Mouse (Mus musculus) midbrain, embryonic 16.5 days (tissue): ENCODE results near the gene Gm45837. TPM values are rescaled to one million over a fixed set of nuclear protein-coding genes. Genes with fewer than 3 reads are reported as not detected.
A peak's percentile ranks its signal among the peaks of the same experiment; 100 is the strongest.

Experiments used
- ATAC-seq: fragments of 200-750 bp; cut with Nextera tagmentation; 2 replicates; pipeline ENCODE4 v1.8.0; 2017; ENCODE audit warnings: moderate TSS enrichment
- H3K27ac ChIP-seq: fragments of 300-500 bp; sonication (generic); 2 replicates; pipeline ENCODE4 v1.5.1; 2014; ENCODE audit warnings: mild to moderate bottlenecking, low read length, mixed read lengths
- H3K27me3 ChIP-seq: fragments of 300-500 bp; sonication (generic); 2 replicates; pipeline ENCODE4 v1.6.1; 2014; ENCODE audit warnings: low read depth, low read length, mixed read lengths; ENCODE audit not compliant: control insufficient read depth, insufficient read depth
- H3K36me3 ChIP-seq: fragments of 300-500 bp; sonication (generic); 2 replicates; pipeline ENCODE4 v1.6.1; 2014; ENCODE audit warnings: mild to moderate bottlenecking, low read length, moderate library complexity, mixed read lengths; ENCODE audit not compliant: control insufficient read depth, insufficient read depth
- H3K4me1 ChIP-seq: fragments of 300-500 bp; sonication (generic); 2 replicates; pipeline ENCODE4 v1.6.1; 2014; ENCODE audit warnings: mild to moderate bottlenecking, low read length, mixed read lengths; ENCODE audit not compliant: control insufficient read depth, insufficient read depth
- H3K4me2 ChIP-seq: fragments of 300-500 bp; sonication (generic); 2 replicates; pipeline ENCODE4 v1.6.1; 2014; ENCODE audit warnings: mild to moderate bottlenecking, low read length, mixed read lengths
- H3K4me3 ChIP-seq: fragments of 300-500 bp; sonication (generic); 2 replicates; pipeline ENCODE4 v1.5.1; 2014; ENCODE audit warnings: low read depth, mild to moderate bottlenecking, low read length, moderate library complexity, mixed read lengths
- H3K9ac ChIP-seq: fragments of 300-500 bp; sonication (generic); 2 replicates; pipeline ENCODE4 v1.6.1; 2014; ENCODE audit warnings: low read depth, low read length, mixed read lengths
- H3K9me3 ChIP-seq: fragments of 300-500 bp; sonication (generic); replicated peaks from 2 replicates; pipeline ENCODE4 v1.6.1; 2014; ENCODE audit warnings: mild to moderate bottlenecking, low read length, mixed read lengths; ENCODE audit not compliant: control insufficient read depth, poor library complexity, severe bottlenecking
- WGBS: fragments of 180-500 bp; shearing (Covaris S2); extraction: QIAGEN DNeasy Blood & Tissue Kit; methylation state at CpG from one replicate; pipeline ENCODE4 v1.1.7; 2014; 5-methylcytosine and 5-hydroxymethylcytosine counted together
- polyA plus RNA-seq: library from polyadenylated mRNA; unstranded; fragments of >200 nt; fragmentation: Nextera tagmentation; extraction: Ambion mirVana; gene quantifications from 2 replicates; pipeline ENCODE4 v1.2.1, GENCODE M21; 2015

Gene Gm45837
- polyA plus RNA-seq, 1 experiment from 2014 or later = 0.69 TPM

GRCm38 (mm10) chr7:101401510-101401909 lies 9.2 kb upstream of the Gm45837 start:
- no peak for ATAC-seq
- 89% methylated on average over 7 of the region's 7 CpGs for WGBS

GRCm38 (mm10) chr7:101403831-101404230 lies 6.9 kb upstream of the Gm45837 start:
- 94% methylated on average over 5 of the region's 5 CpGs for WGBS
- Histone ChIP-seq H3K27ac (no peak overlapping the region), H3K4me2 (no peak overlapping the region), H3K27me3 (no peaks in the 10 kb centered on the region), H3K4me3 (no peak overlapping the region), H3K9me3 (no peaks in the 10 kb centered on the region), H3K9ac (no peak overlapping the region), H3K4me1 (no peaks in the 10 kb centered on the region), H3K36me3 (no peaks in the 10 kb centered on the region)
- ATAC-seq = no peak

More at GRCm38 (mm10) chr7:101401510-101401909, 9.2 kb upstream of the Gm45837 start:
- Histone ChIP-seq H3K4me1 (no peaks in the 10 kb centered on the region), H3K4me3 (no peak overlapping the region), H3K27me3 (no peaks in the 10 kb centered on the region), H3K36me3 (no peaks in the 10 kb centered on the region), H3K27ac (no peak overlapping the region), H3K4me2 (no peak overlapping the region), H3K9ac (no peak overlapping the region), H3K9me3 (no peaks in the 10 kb centered on the region)

DNA sequence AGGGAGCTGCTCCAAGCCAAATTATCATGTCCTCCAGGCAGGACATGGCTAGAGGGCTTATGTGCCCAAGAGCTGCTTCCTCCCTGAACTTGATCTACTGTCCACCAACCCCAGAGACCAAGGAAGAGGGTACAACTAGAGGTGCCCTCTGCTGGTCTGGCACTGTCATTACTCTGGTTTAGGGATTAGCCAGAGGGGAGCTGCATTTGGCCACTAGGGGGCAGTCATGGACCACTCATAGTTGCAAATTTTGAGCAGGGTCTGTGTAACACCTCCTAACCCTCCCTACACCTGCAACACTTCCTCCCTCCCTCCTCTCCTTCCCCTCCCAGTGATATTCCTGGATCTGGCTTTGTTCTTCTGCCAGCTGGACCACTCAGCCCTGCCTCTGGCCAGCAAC lies 2.1 kb downstream of the Gm45837 start:
- no peak overlapping the region for H3K4me3 ChIP-seq
- H3K36me3 ChIP-seq = no peaks in the 10 kb centered on the region
- H3K27ac ChIP-seq = no peak overlapping the region
- ATAC-seq = peak; percentile 27
- no peak overlapping the region for H3K9ac ChIP-seq
- H3K9me3 ChIP-seq = no peaks in the 10 kb centered on the region
- H3K27me3 ChIP-seq = no peaks in the 10 kb centered on the region
- H3K4me1 ChIP-seq = peaks cover 24% of the 10 kb centered on the region
- H3K4me2 ChIP-seq = no peak overlapping the region

DNA sequence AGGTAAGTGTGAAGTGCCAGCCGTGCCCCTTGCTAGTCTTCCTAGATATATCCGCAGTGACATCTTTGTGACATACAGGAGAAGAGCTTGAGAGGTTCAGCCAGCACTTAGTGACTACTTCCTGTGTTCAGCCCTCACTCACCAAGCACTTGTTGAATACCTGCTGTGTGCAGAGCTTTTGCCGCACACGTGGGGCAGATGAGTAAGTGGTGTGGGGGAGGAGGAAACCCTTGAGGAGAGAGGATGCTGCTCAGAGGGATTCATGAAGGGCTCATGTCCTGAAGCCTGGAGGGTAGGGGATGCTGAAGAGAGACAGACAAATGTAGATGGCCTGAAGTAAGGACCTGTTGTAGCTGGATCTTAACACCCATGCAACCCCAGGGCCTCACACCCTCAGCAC lies 3.5 kb downstream of the Gm45837 start:
- peaks cover 27% of the 10 kb centered on the region for H3K4me1 ChIP-seq
- H3K4me3 ChIP-seq = no peak overlapping the region
- WGBS = 50% methylated on average over 4 of the region's 4 CpGs
- H3K36me3 ChIP-seq = no peaks in the 10 kb centered on the region
- H3K27ac ChIP-seq = no peak overlapping the region; the same call in 1 of the 2 replicates
- ATAC-seq = no peak
- no peak overlapping the region for H3K9ac ChIP-seq
- H3K4me2 ChIP-seq = no peak overlapping the region
- no peaks in the 10 kb centered on the region for H3K9me3 ChIP-seq
- H3K27me3 ChIP-seq = no peaks in the 10 kb centered on the region

- Histone ChIP-seq H3K27me3 (no peaks in the 10 kb centered on the region), H3K9me3 (no peaks in the 10 kb centered on the region), H3K36me3 (no peaks in the 10 kb centered on the region), H3K4me1 (peaks cover 31% of the 10 kb centered on the region), H3K4me2 (no peak overlapping the region), H3K27ac (peak overlapping the region; percentile 59), H3K9ac (no peak overlapping the region), H3K4me3 (no peak overlapping the region)
- ATAC-seq = peak; percentile 54
- 23% methylated on average over 7 of the region's 7 CpGs for WGBS
Observed at GRCm38 (mm10) chr7:101414661-101415511, 4.2 kb downstream of the Gm45837 start.

DNA sequence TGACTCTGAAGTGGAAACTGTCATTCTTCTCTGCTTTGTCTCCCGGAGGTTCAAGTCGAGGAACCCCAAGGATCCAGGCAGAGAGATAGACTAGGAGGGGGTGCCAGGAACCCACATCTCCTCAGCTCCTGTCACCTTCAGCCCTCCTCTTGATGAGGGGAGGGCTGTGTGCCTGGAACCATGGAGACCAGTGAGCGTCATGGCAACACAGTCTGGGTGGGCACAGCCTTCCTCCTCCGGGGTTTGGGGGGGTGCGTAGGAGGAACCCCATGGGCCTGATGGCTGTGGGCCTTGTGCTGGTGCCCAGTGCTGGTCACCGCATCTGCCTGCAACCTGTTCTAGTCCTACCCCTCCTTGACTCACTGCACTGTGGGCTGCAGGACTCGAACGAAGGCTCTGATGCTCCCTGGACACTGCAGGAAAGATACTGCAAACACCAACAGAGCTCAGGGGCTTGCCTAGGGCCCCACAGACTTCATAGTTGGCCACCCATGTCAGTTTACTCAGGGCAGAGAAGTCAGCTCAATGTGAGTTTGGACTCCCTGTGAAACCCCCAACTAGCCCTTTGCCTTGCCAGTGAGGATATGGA lies 4.9 kb downstream of the Gm45837 start:
- WGBS = 41% methylated on average over 8 of the region's 8 CpGs
- Histone ChIP-seq H3K9ac (no peak overlapping the region), H3K27me3 (no peaks in the 10 kb centered on the region), H3K36me3 (no peaks in the 10 kb centered on the region), H3K4me3 (no peak overlapping the region), H3K4me1 (peaks cover 31% of the 10 kb centered on the region), H3K9me3 (no peaks in the 10 kb centered on the region), H3K27ac (peak overlapping the region; percentile 50), H3K4me2 (no peak overlapping the region)
- peak; percentile 30 for ATAC-seq

DNA sequence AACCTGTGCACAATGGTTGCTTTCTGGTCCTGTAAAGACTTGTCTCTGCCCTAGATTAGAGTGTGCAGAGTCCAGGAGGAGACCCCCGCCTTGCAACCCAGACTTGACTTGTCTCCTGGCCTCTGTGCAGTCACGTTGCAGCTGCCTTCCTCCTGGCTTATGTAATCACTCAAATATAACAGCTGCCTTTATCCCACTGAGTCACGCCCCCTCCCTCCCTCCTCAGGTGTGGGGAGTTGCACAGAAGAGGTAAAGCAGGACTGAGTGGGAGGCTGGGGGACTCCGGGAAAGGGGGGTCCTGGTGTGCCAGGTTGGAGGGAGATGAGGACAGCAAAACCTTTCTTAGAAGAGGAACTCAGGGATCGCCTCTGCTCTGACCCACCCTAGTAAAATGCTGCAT lies 5.7 kb downstream of the Gm45837 start:
- Histone ChIP-seq H3K4me3 (no peak overlapping the region), H3K9ac (no peak overlapping the region), H3K4me1 (peaks cover 35% of the 10 kb centered on the region), H3K4me2 (no peak overlapping the region), H3K27me3 (no peaks in the 10 kb centered on the region), H3K36me3 (no peaks in the 10 kb centered on the region), H3K27ac (no peak overlapping the region), H3K9me3 (no peaks in the 10 kb centered on the region)
- ATAC-seq = no peak
- 78% methylated on average over 5 of the region's 5 CpGs for WGBS

DNA sequence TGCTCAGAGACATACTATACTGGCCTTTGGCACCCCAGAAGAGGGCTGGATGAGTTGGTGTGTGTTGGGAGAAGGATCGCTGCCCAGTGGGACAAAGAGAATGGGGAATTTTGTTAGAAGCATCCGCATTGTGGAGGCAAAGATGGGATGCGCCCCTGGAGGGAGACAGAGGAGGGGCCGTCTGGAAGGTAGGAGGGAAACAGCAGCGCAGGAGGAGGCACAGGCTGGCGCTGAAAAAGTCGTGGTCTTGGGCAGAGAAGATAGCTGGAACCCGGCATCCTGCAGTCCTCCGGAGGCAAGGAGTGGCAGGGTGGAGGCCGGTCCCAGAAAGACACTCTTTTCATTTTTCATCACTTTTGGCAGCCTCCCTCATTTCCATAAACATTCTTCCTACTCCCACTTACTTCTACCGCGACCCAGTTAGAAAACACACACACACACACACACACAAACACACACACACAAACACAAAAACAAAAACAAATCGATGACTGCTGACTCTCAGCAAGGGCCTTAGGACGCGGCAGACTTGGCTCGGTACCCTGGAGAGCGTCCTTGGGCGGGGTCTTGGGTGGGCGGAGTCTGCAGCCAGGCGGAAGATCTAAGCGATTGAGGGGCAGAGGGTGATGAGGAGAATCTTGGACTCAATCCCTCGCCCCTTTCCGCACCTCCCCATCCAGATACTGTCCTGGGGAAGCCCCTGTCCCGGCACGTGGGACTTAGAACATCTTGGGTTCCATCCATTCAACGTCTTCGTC lies 8.5 kb downstream of the Gm45837 start:
- H3K9ac ChIP-seq = no peak overlapping the region
- H3K27me3 ChIP-seq = no peaks in the 10 kb centered on the region
- no peak overlapping the region for H3K4me2 ChIP-seq
- H3K4me3 ChIP-seq = no peak overlapping the region
- no peak for ATAC-seq
- no peaks in the 10 kb centered on the region for H3K36me3 ChIP-seq
- H3K4me1 ChIP-seq = peaks cover 35% of the 10 kb centered on the region
- H3K9me3 ChIP-seq = no peaks in the 10 kb centered on the region
- 5% methylated on average over 27 of the region's 27 CpGs for WGBS
- no peak overlapping the region for H3K27ac ChIP-seq

DNA sequence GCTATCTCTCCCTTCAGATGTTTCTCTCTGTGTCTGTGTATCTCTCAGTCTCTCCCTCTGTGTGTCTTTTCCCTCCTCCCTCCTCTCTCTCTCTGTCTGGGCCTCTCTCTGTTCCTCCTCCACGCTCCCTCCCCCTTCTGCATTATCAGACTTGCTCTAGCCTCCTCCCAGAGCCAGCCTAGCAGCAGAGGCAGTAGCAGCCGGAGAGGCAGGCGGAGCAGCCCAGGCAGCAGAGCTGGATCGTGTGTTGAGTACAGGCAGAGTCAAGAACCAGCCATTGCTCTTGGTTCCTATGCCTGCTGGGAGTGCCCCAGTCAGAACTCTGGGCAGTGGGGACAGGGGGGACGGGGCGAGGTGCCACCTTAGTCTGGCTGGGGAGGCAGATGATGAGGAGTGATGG lies 10.8 kb downstream of the Gm45837 start, which contains the start of gene Pde2a:
Gene Pde2a, plus strand, starts transcription at position 163 of the 400 bp plus-strand sequence.
- Histone ChIP-seq H3K9ac (peak within 1 kb of the TSS; percentile 60), H3K36me3 (no peaks in the 10 kb centered on the region), H3K4me1 (peaks cover 25% of the 10 kb centered on the region), H3K27ac (peak within 1 kb of the TSS; percentile 60; the same call in 1 of the 2 replicates), H3K4me2 (peak within 1 kb of the TSS; percentile 55), H3K4me3 (peak within 1 kb of the TSS; percentile 38), H3K9me3 (no peaks in the 10 kb centered on the region), H3K27me3 (no peaks in the 10 kb centered on the region)
- WGBS = 4% methylated on average over 6 of the region's 6 CpGs
- peak; percentile 79 for ATAC-seq
